Mouse (Mus musculus) midbrain, embryonic 13.5 days (tissue): ENCODE data around the gene Lix1. TPM values are rescaled to one million over a fixed set of nuclear protein-coding genes. Genes with fewer than 3 reads are reported as not detected.

ENCODE experiments used
- polyA plus RNA-seq: library from polyadenylated mRNA; unstranded; fragments of >200 nt; fragmentation: Nextera tagmentation; extraction: Ambion mirVana; gene quantifications from 2 replicates; pipeline ENCODE4 v1.2.1, GENCODE M21; 2015

Lix1 gene
- polyA plus RNA-seq, 1 experiment from 2014 or later: 19.4 TPM

Other genes starting within 250 kb of the Lix1 start
- 27.0 and 30.7 TPM in 2 replicates for gene Riok2, start 28.4 kb upstream of the Lix1 start, polyA plus RNA-seq
- gene Lnpep, start 222.4 kb downstream of the Lix1 start, polyA plus RNA-seq: 9.0 and 9.2 TPM in 2 replicates